Mouse (Mus musculus) midbrain, postnatal 0 days (tissue): ENCODE measurements around the gene Top2a. TPM values are rescaled to one million over a fixed set of nuclear protein-coding genes. Genes with fewer than 3 reads are reported as not detected.

Source experiments
- ATAC-seq: fragments of 200-750 bp; cut with Nextera tagmentation; 2 replicates; pipeline ENCODE4 v1.8.0; 2017; ENCODE audit warnings: moderate number of reproducible peaks, mild to moderate bottlenecking, moderate TSS enrichment, moderate library complexity; ENCODE audit not compliant: low FRiP score
- DNase-seq: peaks from one replicate; pipeline ENCODE4 v3.0.0-alpha.2; 2015; ENCODE audit warnings: low spot score
- H3K27ac ChIP-seq: fragments of 300-500 bp; sonication (generic); 2 replicates; pipeline ENCODE4 v1.5.1; 2014; ENCODE audit warnings: low read depth, mild to moderate bottlenecking, low read length, mixed read lengths
- H3K27me3 ChIP-seq: fragments of 300-500 bp; sonication (generic); 2 replicates; pipeline ENCODE4 v1.6.1; 2014; ENCODE audit warnings: low read length, control low read depth, mixed read lengths; ENCODE audit not compliant: insufficient read depth
- H3K36me3 ChIP-seq: fragments of 300-500 bp; sonication (generic); 2 replicates; pipeline ENCODE4 v1.6.1; 2014; ENCODE audit warnings: low read length, control low read depth, mixed read lengths; ENCODE audit not compliant: insufficient read depth
- H3K4me1 ChIP-seq: fragments of 300-500 bp; sonication (generic); 2 replicates; pipeline ENCODE4 v1.6.1; 2014; ENCODE audit warnings: mild to moderate bottlenecking, control low read depth, antibody characterized with exemption, low read length, mixed read lengths; ENCODE audit not compliant: insufficient read depth
- H3K4me2 ChIP-seq: fragments of 300-500 bp; sonication (generic); 2 replicates; pipeline ENCODE4 v1.6.1; 2014; ENCODE audit warnings: low read depth, mild to moderate bottlenecking, low read length, mixed read lengths; ENCODE audit not compliant: poor library complexity, severe bottlenecking
- H3K4me3 ChIP-seq: fragments of 300-500 bp; sonication (generic); 2 replicates; pipeline ENCODE4 v1.5.1; 2014; ENCODE audit warnings: low read depth, mild to moderate bottlenecking, low read length, moderate library complexity
- H3K9ac ChIP-seq: fragments of 300-500 bp; sonication (generic); replicated peaks from 2 replicates; pipeline ENCODE4 v1.6.1; 2014; ENCODE audit warnings: mild to moderate bottlenecking, low read length, moderate library complexity, mixed read lengths; ENCODE audit not compliant: poor library complexity, severe bottlenecking
- H3K9me3 ChIP-seq: fragments of 300-500 bp; sonication (generic); 2 replicates; pipeline ENCODE4 v1.6.1; 2016; ENCODE audit warnings: low read length, control low read depth
- CTCF ChIP-seq: IDR thresholded peaks from 2 replicates; pipeline ENCODE4 v1.5.1; 2016; ENCODE audit warnings: antibody characterized with exemption, mild to moderate bottlenecking
- WGBS: fragments of 180-500 bp; shearing (Covaris S2); extraction: QIAGEN DNeasy Blood & Tissue Kit; methylation state at CpG from one replicate; pipeline ENCODE4 v1.1.7; 2014; 5-methylcytosine and 5-hydroxymethylcytosine counted together
- polyA plus RNA-seq: library from polyadenylated mRNA; unstranded; fragments of >200 nt; fragmentation: Nextera tagmentation; extraction: Ambion mirVana; gene quantifications from 2 replicates; pipeline ENCODE4 v1.2.1, GENCODE M21; 2015
- total RNA-seq: library from RNA; depleted of rRNA; stranded (reverse); fragments of >200 nt; gene quantifications from 2 replicates; pipeline ENCODE4 v1.2.3, GENCODE M21; 2014

Top2a gene
- total and polyA plus RNA-seq, 2 experiments from 2014 or later: 10.0 to 21.1 TPM

- H3K9me3 ChIP-seq: no peaks in the 10 kb centered on the region
- H3K4me1 ChIP-seq: no peaks in the 10 kb centered on the region
- H3K36me3 ChIP-seq: no peaks in the 10 kb centered on the region
- H3K4me3 ChIP-seq: no peak overlapping the region
- H3K27ac ChIP-seq: no peak overlapping the region
- no peak overlapping the region for H3K9ac ChIP-seq
- TF ChIP-seq CTCF: peak; percentile 59
- H3K27me3 ChIP-seq: no peaks in the 10 kb centered on the region
- H3K4me2 ChIP-seq: no peak overlapping the region
- DNase-seq: no peak
- WGBS: 75% methylated on average over 4 of the region's 4 CpGs
- ATAC-seq: no peak
Observed at GRCm38 (mm10) chr11:99035350-99035749, 11.4 kb upstream of the Top2a start.

DNA sequence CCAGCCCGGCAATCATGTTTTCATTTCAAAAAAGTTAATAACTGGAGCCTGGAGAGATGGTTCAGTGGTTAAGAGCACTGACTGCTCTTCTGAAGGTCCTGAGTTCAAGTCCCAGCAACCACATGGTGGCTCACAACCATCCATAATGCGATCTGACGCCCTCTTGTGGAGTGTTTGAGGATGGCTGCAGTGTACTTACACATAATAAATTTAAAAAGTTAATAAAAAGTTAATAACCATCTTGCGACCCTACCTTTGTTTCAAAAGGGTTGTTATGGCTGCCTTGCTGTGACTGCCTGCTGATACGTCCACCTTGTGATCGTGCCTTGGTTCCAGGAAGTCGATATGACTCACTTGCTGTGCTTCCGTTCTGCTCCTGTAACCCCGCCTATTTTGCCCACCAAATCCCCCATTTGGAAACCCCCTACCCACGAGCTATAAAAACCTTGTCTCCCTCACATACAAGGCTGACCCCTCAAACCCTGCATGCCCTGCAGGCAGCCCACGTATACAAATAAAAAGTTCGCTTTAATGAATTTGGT lies 3.0 kb upstream of the Top2a start:
- no peak overlapping the region for H3K4me3 ChIP-seq
- H3K4me2 ChIP-seq: no peak overlapping the region
- no peaks in the 10 kb centered on the region for H3K9me3 ChIP-seq
- no peaks in the 10 kb centered on the region for H3K36me3 ChIP-seq
- no peak overlapping the region for H3K9ac ChIP-seq
- H3K27ac ChIP-seq: no peak overlapping the region
- H3K27me3 ChIP-seq: no peaks in the 10 kb centered on the region
- WGBS: 86% methylated on average over 12 of the region's 12 CpGs
- DNase-seq (no peak), ATAC-seq (no peak)
- TF ChIP-seq CTCF: peak; percentile 17; the same call in 1 of the 2 replicates
- peaks cover 5% of the 10 kb centered on the region for H3K4me1 ChIP-seq

DNA sequence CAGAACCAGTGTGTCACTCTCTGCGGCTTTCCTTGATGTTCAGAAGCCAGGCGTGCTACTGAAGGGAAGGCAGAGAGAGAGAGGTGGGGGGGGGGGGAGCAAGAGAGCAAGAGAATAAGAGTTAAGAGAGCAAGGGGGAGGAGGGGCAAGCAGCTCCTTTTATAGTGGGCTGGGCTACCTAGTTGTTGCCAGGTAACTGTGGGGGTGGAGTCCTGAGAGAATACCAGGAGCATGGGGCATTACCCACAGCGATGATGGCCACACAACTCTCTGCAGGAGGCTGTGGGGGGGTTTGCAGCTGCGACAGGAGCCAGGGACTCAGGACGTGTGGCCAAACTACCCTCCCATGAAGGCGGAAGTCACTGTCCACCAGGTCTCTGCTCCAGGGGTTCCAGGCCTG lies 1.9 kb upstream of the Top2a start:
- 92% methylated on average over 6 of the region's 6 CpGs for WGBS
- no peaks in the 10 kb centered on the region for H3K36me3 ChIP-seq
- H3K9me3 ChIP-seq: no peaks in the 10 kb centered on the region
- ATAC-seq (no peak), DNase-seq (no peak)
- peaks cover 5% of the 10 kb centered on the region for H3K4me1 ChIP-seq
- H3K27ac ChIP-seq: no peak overlapping the region
- no peak for TF ChIP-seq CTCF
- H3K4me3 ChIP-seq: no peak overlapping the region
- H3K9ac ChIP-seq: no peak overlapping the region
- H3K4me2 ChIP-seq: no peak overlapping the region
- H3K27me3 ChIP-seq: no peaks in the 10 kb centered on the region

- TF ChIP-seq CTCF: no peak
- H3K4me1 ChIP-seq: peaks cover 5% of the 10 kb centered on the region
- H3K9ac ChIP-seq: 0 out of 2 replicates have a peak overlapping the region, but pooled peaks have one; percentile 36
- no peaks in the 10 kb centered on the region for H3K9me3 ChIP-seq
- H3K4me3 ChIP-seq: peak overlapping the region; percentile 55
- peak overlapping the region; percentile 46 for H3K4me2 ChIP-seq
- no peaks in the 10 kb centered on the region for H3K27me3 ChIP-seq
- DNase-seq (peak; percentile 23), ATAC-seq (0 out of 2 replicates have a peak, but pooled peaks have one; percentile 52)
- no peaks in the 10 kb centered on the region for H3K36me3 ChIP-seq
- WGBS: 48% methylated on average over 18 of the region's 18 CpGs
- H3K27ac ChIP-seq: 0 out of 2 replicates have a peak overlapping the region, but pooled peaks have one; percentile 55
Observed at GRCm38 (mm10) chr11:99024468-99025134, 612 bp upstream of the Top2a start.

DNA sequence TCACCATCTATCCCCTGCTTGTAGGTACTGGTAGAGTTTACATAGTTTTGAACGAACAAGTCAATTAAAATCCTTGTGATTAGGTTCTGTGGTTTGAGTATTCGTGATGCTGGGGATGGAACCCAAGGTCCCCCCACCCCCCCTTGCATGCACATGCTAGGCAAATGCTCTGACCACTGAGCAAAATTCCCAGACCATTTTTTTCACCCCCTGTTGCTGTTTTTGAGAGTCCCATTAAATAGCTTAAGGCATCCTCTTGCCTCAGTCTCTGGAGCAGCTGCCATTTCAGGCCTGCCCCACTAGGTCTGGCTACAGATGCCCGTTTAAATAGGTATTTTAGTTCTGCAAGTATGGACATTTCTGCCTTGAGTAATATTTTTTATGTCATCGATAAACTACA lies 895 bp downstream of the Top2a start:
- H3K9ac ChIP-seq: no peak overlapping the region
- WGBS: 5% methylated on average over 4 of the region's 4 CpGs

DNA sequence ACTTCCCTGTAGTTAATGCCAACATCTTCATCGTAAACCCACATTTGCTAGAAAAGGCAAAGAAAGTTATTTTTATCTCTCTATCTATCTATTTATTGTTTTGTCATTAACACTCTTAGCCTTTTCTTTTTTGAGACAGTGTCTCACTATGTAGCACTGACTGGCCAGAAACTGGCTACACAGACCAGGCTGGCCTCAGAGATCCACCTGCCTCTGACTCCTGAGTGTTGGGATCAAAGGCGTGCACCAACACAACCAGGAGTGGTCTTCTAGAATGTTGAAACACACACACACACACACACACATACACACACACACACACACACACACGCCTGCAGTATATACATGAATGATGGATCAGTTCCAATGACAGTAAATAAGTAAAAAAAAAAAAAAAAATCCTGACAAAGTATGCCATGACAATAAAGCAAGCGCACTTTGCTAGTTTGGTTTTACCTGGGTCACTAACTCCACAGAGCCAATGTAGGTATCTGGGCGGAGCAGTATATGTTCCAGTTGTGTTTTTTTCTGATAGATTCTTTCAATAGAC lies 1.5 kb downstream of the Top2a start:
- Histone ChIP-seq H3K27ac (no peak overlapping the region), H3K4me2 (no peak overlapping the region)
- no peak for ATAC-seq

More for the DNA sequence above, 895 bp downstream of the Top2a start:
- no peak overlapping the region for H3K27ac ChIP-seq
- TF ChIP-seq CTCF: no peak
- peaks cover 5% of the 10 kb centered on the region for H3K4me1 ChIP-seq
- H3K4me2 ChIP-seq: peak overlapping the region; percentile 91
- DNase-seq: no peak
- no peak for ATAC-seq
- peak overlapping the region; percentile 55 for H3K4me3 ChIP-seq
- no peaks in the 10 kb centered on the region for H3K9me3 ChIP-seq
- H3K27me3 ChIP-seq: no peaks in the 10 kb centered on the region
- no peaks in the 10 kb centered on the region for H3K36me3 ChIP-seq

More for the DNA sequence above, 1.5 kb downstream of the Top2a start:
- H3K4me3 ChIP-seq: no peak overlapping the region
- no peak for DNase-seq
- H3K27me3 ChIP-seq: no peaks in the 10 kb centered on the region
- no peaks in the 10 kb centered on the region for H3K36me3 ChIP-seq
- TF ChIP-seq CTCF: no peak
- H3K4me1 ChIP-seq: peaks cover 5% of the 10 kb centered on the region
- WGBS: 80% methylated on average over 5 of the region's 5 CpGs
- H3K9ac ChIP-seq: no peak overlapping the region
- no peaks in the 10 kb centered on the region for H3K9me3 ChIP-seq
